ENCODE assay signal across 7 mouse cellular contexts in the genomic region with DNA sequence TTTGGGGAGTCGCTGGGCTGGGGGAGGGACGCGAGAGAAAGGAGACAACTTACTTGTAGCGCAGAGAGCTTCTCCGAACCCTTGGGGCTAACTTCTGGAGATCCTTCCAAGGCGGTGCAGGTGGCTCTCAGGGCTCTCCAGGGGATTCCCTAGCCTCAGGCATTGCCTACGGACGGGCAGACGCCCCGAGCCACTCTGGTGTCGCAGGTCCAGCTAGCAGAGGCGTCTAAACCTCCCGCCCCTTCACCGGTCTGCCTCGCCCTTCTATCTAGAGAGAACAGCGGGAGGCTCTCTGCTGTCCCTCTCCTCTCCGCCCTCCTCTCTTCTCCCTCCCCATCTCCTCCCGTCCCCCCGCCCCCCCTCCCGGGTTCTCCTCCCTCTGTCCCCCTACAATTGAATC. TPM values are rescaled to one million over a fixed set of nuclear protein-coding genes. Genes with fewer than 3 reads are reported as not detected.
A peak's percentile ranks its signal among the peaks of the same experiment; 100 is the strongest.
DNase-seq lines count a peak whose midpoint lies in the region; ATAC-seq and TF ChIP-seq lines count a peak whose summit lies in the region.

Kcnj5 (minus strand) TSS at position 300 of the 400 bp plus-strand sequence.

- WGBS in liver, embryonic 14.5 days (ENCODE audit: insufficient replicate concordance): 2% methylated on average over 20 of the region's 20 CpGs

- no peak within 1 kb of the TSS for H3K27ac ChIP-seq in liver, embryonic 14.5 days

- H3K4me2 ChIP-seq in liver, embryonic 14.5 days (ENCODE audit: low read depth): peak within 1 kb of the TSS; percentile 58

- intact Hi-C loops in heart, postnatal 14 days (cut with DNase I): loop anchor here (2.0 to 10.0 kb wide), 3 partner anchors 31 to 779 kb away; no protein-coding TSS in a partner anchor

- peak within 1 kb of the TSS; percentile 25 to 39 for H3K4me3 ChIP-seq in liver, embryonic 14.5 days (ENCODE audit: insufficient read depth in 1 of 2, low read depth in 2 of 2, low read length in 2 of 2)

- H3K27me3 ChIP-seq in liver, embryonic 14.5 days (ENCODE audit: control insufficient read depth, insufficient read depth, low read length): peaks cover 29% of the 10 kb centered on the region

- H3K9ac ChIP-seq in liver, embryonic 14.5 days (replicated peaks): no peak within 1 kb of the TSS

- 0 out of 2 replicates have a peak, but pooled peaks have one; percentile 59 for ATAC-seq in liver, embryonic 14.5 days (ENCODE audit: insufficient read depth)

- peaks cover 2 to 8% of the 10 kb centered on the region in 2 experiments; a peak in 2 of 4 replicates for H3K4me1 ChIP-seq in liver, embryonic 14.5 days (replicated peaks; ENCODE audit: control insufficient read depth in 2 of 2, insufficient read depth in 2 of 2, low read length in 1 of 2)

- no peaks in the 10 kb centered on the region for H3K36me3 ChIP-seq in liver, embryonic 14.5 days (replicated peaks; ENCODE audit: control insufficient read depth, insufficient read depth, low read depth)

- DNase-seq in ZHBTc4 (ENCODE audit: low read depth, low spot score): peak; percentile 32
- peak; percentile 40 for DNase-seq in embryo, embryonic 11 days
- no peak for DNase-seq in heart, postnatal 14 days
- no peak for DNase-seq in liver, embryonic 14.5 days (ENCODE audit: low read depth in 3 of 3, low spot score in 3 of 3)
- DNase-seq in yolk sac, embryonic 10.5 days (ENCODE audit: low spot score): peak; percentile 20
- DNase-seq in ovary, adult 18-20 months (ENCODE audit: low spot score): no peak
- no peak for DNase-seq in lung, postnatal 25 days (ENCODE audit: low spot score)

- no peak for TF ChIP-seq EP300 in liver, embryonic 14.5 days (IDR thresholded peaks at IDR 0.05; ENCODE audit: low read depth)

- H3K9me3 ChIP-seq in liver, embryonic 14.5 days (ENCODE audit: control insufficient read depth, low read length): no peaks in the 10 kb centered on the region

- no peak for TF ChIP-seq CTCF in liver, embryonic 14.5 days (IDR thresholded peaks at IDR 0.05; ENCODE audit: low read depth)

RNA-seq across cellular contexts. Expression of gene Kcnj5, which starts in this region (rescaled TPM):
- 10 to 100 TPM; 47.0 to 54.0 TPM for total RNA-seq in heart, postnatal 14 days (2021)
- polyA plus RNA-seq in liver, embryonic 14.5 days (2012; rRNA removed): 1.0 and 1.3 TPM in 2 replicates
- polyA plus RNA-seq in liver, embryonic 14.5 days (2014; fragmentation: Nextera tagmentation; extraction: Ambion mirVana): 0.74 and 0.87 TPM in 2 replicates

Comparison
In these comparisons a context has a peak if more than half of its experiments do, and no peak if none do; other contexts are left out.
1. DNase-seq: peak in ZHBTc4 (single experiment), embryo, embryonic 11 days (single experiment) and yolk sac, embryonic 10.5 days (single experiment); none in heart, postnatal 14 days (0 of 2), liver, embryonic 14.5 days (0 of 3), ovary, adult 18-20 months (single experiment) and lung, postnatal 25 days (single experiment).